Mouse (Mus musculus) CH12.LX (cell line): Measurements from ENCODE around the gene Hyal3. TPM values are rescaled to one million over a fixed set of nuclear protein-coding genes. Genes with fewer than 3 reads are reported as not detected.

Experiments
- DNase-seq: peaks from one replicate; pipeline ENCODE4 v3.0.0-alpha.2; 2013; ENCODE audit errors: extremely low read depth
- H3K27ac ChIP-seq: 2 replicates; pipeline ENCODE4 v1.5.1; 2012; ENCODE audit warnings: low read depth, mild to moderate bottlenecking, control low read depth, moderate library complexity; ENCODE audit not compliant: insufficient read depth
- H3K27me3 ChIP-seq: replicated peaks from 2 replicates; pipeline ENCODE3; 2012; ENCODE audit warnings: inconsistent platforms
- H3K36me3 ChIP-seq, 2 experiments: replicated peaks in 1 of 2; 2 replicates each; pipeline versions ENCODE3 to v1.6.1; 2012; ENCODE audit warnings: inconsistent platforms in 1 of 2, low read length in 1 of 2, mild to moderate bottlenecking in 1 of 2, mixed read lengths in 1 of 2, moderate library complexity in 1 of 2; ENCODE audit not compliant: control insufficient read depth in 1 of 2, insufficient read depth in 1 of 2
- H3K4me1 ChIP-seq, 2 experiments: 2 replicates each; pipeline ENCODE4 v1.6.1; 2012; ENCODE audit warnings: inconsistent platforms in 1 of 2, moderate library complexity in 1 of 2; ENCODE audit not compliant: insufficient read depth in 2 of 2, control insufficient read depth in 1 of 2
- H3K4me2 ChIP-seq: 2 replicates; pipeline ENCODE4 v1.6.1; 2012; ENCODE audit warnings: low read depth, mild to moderate bottlenecking, control low read depth; ENCODE audit not compliant: poor library complexity, insufficient read depth, severe bottlenecking
- H3K4me3 ChIP-seq, 3 experiments: fragments of 150-350 bp in 1 of 3; sonication (generic) in 1 of 3; replicated peaks in 1 of 3; 2 replicates each; pipeline versions ENCODE3 to v1.5.1; 2011 to 2012; ENCODE audit warnings: low read depth in 2 of 3, low read length in 2 of 3, mild to moderate bottlenecking in 2 of 3, moderate library complexity in 2 of 3, control low read depth in 1 of 3, improper control_type of control experiment in 1 of 3, inconsistent platforms in 1 of 3, mixed read lengths in 1 of 3; ENCODE audit not compliant: poor library complexity in 1 of 3
- H3K79me2 ChIP-seq: replicated peaks from 2 replicates; pipeline ENCODE4 v1.6.1; 2012; ENCODE audit warnings: mild to moderate bottlenecking, moderate library complexity; ENCODE audit not compliant: control insufficient read depth, poor library complexity, insufficient read depth, severe bottlenecking; ENCODE audit errors: extremely low read depth
- H3K9ac ChIP-seq: 2 replicates; pipeline ENCODE4 v1.6.1; 2012; ENCODE audit warnings: low read depth, mild to moderate bottlenecking, control low read depth, moderate library complexity; ENCODE audit not compliant: insufficient read depth
- H3K9me3 ChIP-seq: replicated peaks from 2 replicates; pipeline ENCODE3; 2012; ENCODE audit warnings: low read length, inconsistent platforms, mixed read lengths
- BHLHE40 ChIP-seq: IDR thresholded peaks from 2 replicates; pipeline ENCODE4 v1.6.1; 2011; ENCODE audit warnings: mild to moderate bottlenecking, low read depth, low read length, improper control_type of control experiment
- CHD2 ChIP-seq: IDR thresholded peaks from 2 replicates; pipeline ENCODE4 v1.6.1; 2011; ENCODE audit warnings: low read length, improper control_type of control experiment
- CTCF ChIP-seq, 2 experiments: IDR thresholded peaks in 1 of 2; conservative IDR thresholded peaks in 1 of 2; 2 replicates each; pipeline ENCODE4 v1.5.1; 2011 to 2012; ENCODE audit warnings: low read depth in 2 of 2, low read length in 2 of 2, improper control_type of control experiment in 1 of 2, inconsistent platforms in 1 of 2, mild to moderate bottlenecking in 1 of 2, moderate library complexity in 1 of 2
- ELF1 ChIP-seq: IDR thresholded peaks from 2 replicates; pipeline ENCODE4 v1.6.1; 2014; ENCODE audit warnings: low read depth, mild to moderate bottlenecking, inconsistent platforms, low read length, improper control_type of control experiment
- GABPA ChIP-seq: IDR thresholded peaks from 2 replicates; pipeline ENCODE4 v1.6.1; 2012; ENCODE audit warnings: low read depth, low read length, improper control_type of control experiment, inconsistent platforms; ENCODE audit not compliant: insufficient replicate concordance
- HCFC1 ChIP-seq: IDR thresholded peaks from 2 replicates; pipeline ENCODE4 v1.6.1; 2012; ENCODE audit warnings: low read depth, mild to moderate bottlenecking, inconsistent platforms, low read length, improper control_type of control experiment
- IRF4 ChIP-seq: IDR thresholded peaks from 2 replicates; pipeline ENCODE4 v1.6.1; 2014; ENCODE audit warnings: low read depth, mild to moderate bottlenecking, inconsistent platforms, low read length, improper control_type of control experiment
- JUN ChIP-seq: IDR thresholded peaks from 2 replicates; pipeline ENCODE4 v1.6.1; 2011; ENCODE audit warnings: low read depth, mild to moderate bottlenecking, low read length, improper control_type of control experiment, moderate library complexity; ENCODE audit not compliant: insufficient read depth
- JUND ChIP-seq: conservative IDR thresholded peaks from 2 replicates; pipeline ENCODE4 v1.6.1; 2011; ENCODE audit warnings: low read depth, low read length, improper control_type of control experiment
- MAX ChIP-seq: IDR thresholded peaks from 2 replicates; pipeline ENCODE4 v1.6.1; 2011; ENCODE audit warnings: low read length, improper control_type of control experiment
- MAZ ChIP-seq: IDR thresholded peaks from 2 replicates; pipeline ENCODE4 v1.6.1; 2012; ENCODE audit warnings: low read depth, mild to moderate bottlenecking, inconsistent platforms, low read length, improper control_type of control experiment, moderate library complexity
- MEF2A ChIP-seq: IDR thresholded peaks from 2 replicates; pipeline ENCODE4 v1.6.1; 2014; ENCODE audit warnings: low read depth, mild to moderate bottlenecking, inconsistent platforms, low read length, improper control_type of control experiment, borderline replicate concordance
- MXI1 ChIP-seq: IDR thresholded peaks from 2 replicates; pipeline ENCODE4 v1.6.1; 2011; ENCODE audit warnings: mild to moderate bottlenecking, low read depth, low read length, improper control_type of control experiment
- NELFE ChIP-seq: IDR thresholded peaks from 2 replicates; pipeline ENCODE4 v1.6.1; 2011; ENCODE audit warnings: low read depth, low read length, improper control_type of control experiment
- NRF1 ChIP-seq: IDR thresholded peaks from 2 replicates; pipeline ENCODE4 v1.6.1; 2014; ENCODE audit warnings: low read depth, mild to moderate bottlenecking, inconsistent platforms, low read length, improper control_type of control experiment, moderate library complexity
- POLR2A ChIP-seq: IDR thresholded peaks from 2 replicates; pipeline ENCODE4 v1.6.1; 2011; ENCODE audit warnings: low read depth, mild to moderate bottlenecking, improper control_type of control experiment, low read length
- POLR2AphosphoS2 ChIP-seq: IDR thresholded peaks from 2 replicates; pipeline ENCODE4 v1.6.1; 2011; ENCODE audit warnings: low read depth, low read length, improper control_type of control experiment
- RAD21 ChIP-seq: IDR thresholded peaks from 2 replicates; pipeline ENCODE4 v1.6.1; 2011; ENCODE audit warnings: low read depth, mild to moderate bottlenecking, low read length, improper control_type of control experiment, moderate library complexity
- RCOR1 ChIP-seq: conservative IDR thresholded peaks from 2 replicates; pipeline ENCODE4 v1.6.1; 2012; ENCODE audit warnings: low read depth, mild to moderate bottlenecking, inconsistent platforms, low read length, improper control_type of control experiment
- SIN3A ChIP-seq: IDR thresholded peaks from 2 replicates; pipeline ENCODE4 v1.6.1; 2012; ENCODE audit warnings: low read length, improper control_type of control experiment, inconsistent platforms
- SMC3 ChIP-seq: IDR thresholded peaks from 2 replicates; pipeline ENCODE4 v1.6.1; 2011; ENCODE audit warnings: low read depth, low read length, improper control_type of control experiment
- TBP ChIP-seq: conservative IDR thresholded peaks from 2 replicates; pipeline ENCODE4 v1.6.1; 2011; ENCODE audit warnings: low read depth, low read length, improper control_type of control experiment
- TCF12 ChIP-seq: IDR thresholded peaks from 2 replicates; pipeline ENCODE4 v1.6.1; 2014; ENCODE audit warnings: low read depth, mild to moderate bottlenecking, inconsistent platforms, low read length, improper control_type of control experiment
- USF1 ChIP-seq: IDR thresholded peaks from 2 replicates; pipeline ENCODE4 v1.6.1; 2014; ENCODE audit warnings: low read depth, mild to moderate bottlenecking, inconsistent platforms, low read length, improper control_type of control experiment
- ZC3H11A ChIP-seq: IDR thresholded peaks from 2 replicates; pipeline ENCODE4 v1.6.1; 2012; ENCODE audit warnings: low read depth, mild to moderate bottlenecking, inconsistent platforms, low read length, improper control_type of control experiment
- ZKSCAN1 ChIP-seq: IDR thresholded peaks from 2 replicates; pipeline ENCODE4 v1.6.1; 2012; ENCODE audit warnings: low read depth, inconsistent platforms, low read length, improper control_type of control experiment, borderline replicate concordance
- ZNF384 ChIP-seq: IDR thresholded peaks from 2 replicates; pipeline ENCODE4 v1.6.1; 2012; ENCODE audit warnings: low read depth, low read length, improper control_type of control experiment, inconsistent platforms
- dilution Hi-C: fragments of 300-500 bp; cut with MboI; formaldehyde crosslinking; loops from 2 replicates; pipeline ENCODE4 v1.14.3; 2020; ENCODE audit warnings: low sequenced_read_pairs; ENCODE audit not compliant: extremely low pct_unique_long_range_greater_than_20kb, extremely low pct_ligation_motif_present
- in situ Hi-C: fragments of 300-500 bp; cut with MboI; formaldehyde crosslinking; loops from 3 replicates; pipeline ENCODE4 v1.14.3; 2019; ENCODE audit warnings: low sequenced_read_pairs, low pct_ligation_motif_present, low pct_unique_long_range_greater_than_20kb, mixed read lengths
- polyA plus RNA-seq: library from polyadenylated mRNA; unstranded; fragments of >175 nt; gene quantifications from 2 replicates; pipeline ENCODE4 v1.2.1, GENCODE M21; 2012; ENCODE audit warnings: low read depth; ENCODE audit not compliant: insufficient read length
- total RNA-seq, 2 experiments: library from RNA; depleted of rRNA; stranded (reverse); fragments of 300-350 nt in 1 of 2; fragments of >200 nt in 1 of 2; gene quantifications; 2 replicates each; pipeline ENCODE4 v1.2.3; 2012 to 2014

The Hyal3 gene
- total and polyA plus RNA-seq, 3 experiments, result 0.12 to 0.21 (median 0.13) TPM

DNA sequence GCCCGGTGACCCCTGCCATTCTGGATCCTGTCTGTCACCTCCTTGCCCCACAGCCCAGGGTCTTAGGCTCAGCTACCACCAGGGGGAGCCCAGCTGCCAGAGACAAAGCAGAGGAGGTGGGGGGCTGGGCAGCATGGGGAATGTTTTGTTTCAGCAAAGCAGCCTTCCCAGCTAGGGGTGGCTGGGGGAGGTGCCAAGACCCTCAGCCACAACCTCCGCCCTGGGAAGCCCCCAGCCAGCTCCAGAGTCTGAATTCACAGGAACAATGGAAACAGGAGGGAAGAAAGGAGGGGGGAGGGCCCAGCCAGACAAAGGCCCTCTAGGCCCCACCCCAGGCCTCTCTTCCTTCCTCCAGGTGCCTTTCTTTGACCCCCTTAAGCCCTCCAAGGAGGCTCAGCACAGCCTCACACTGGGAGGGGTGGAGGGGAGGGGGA is 46.2 kb downstream of the Hyal3 start:
- Histone ChIP-seq H3K4me2 (no peak overlapping the region), H3K27me3 (no peaks in the 10 kb centered on the region), H3K9me3 (no peaks in the 10 kb centered on the region), H3K79me2 (peaks cover 68% of the 10 kb centered on the region), H3K4me3 (no peak overlapping the region), H3K4me1 (peaks cover 33 to 77% of the 10 kb centered on the region in 2 experiments), H3K36me3 (peaks cover 29 to 77% of the 10 kb centered on the region in 2 experiments), H3K27ac (no peak overlapping the region), H3K9ac (peak overlapping the region; percentile 2; the same call in 1 of the 2 replicates)
- in situ Hi-C loops, result no loop called here
- dilution Hi-C loops, result no loop called here
- peak; percentile 79 for DNase-seq
- TF ChIP-seq ZC3H11A, result peak; percentile 25; the same call in 1 of the 2 replicates
- TF ChIP-seq POLR2AphosphoS2, result no peak
- no peak for TF ChIP-seq MXI1
- TF ChIP-seq SIN3A, result peak; percentile 43; the same call in 1 of the 2 replicates
- TF ChIP-seq TBP, result no peak
- TF ChIP-seq SMC3, result peak; percentile 95
- peak; percentile 70 for TF ChIP-seq NELFE
- peak; percentile 67; the same call in 1 of the 2 replicates for TF ChIP-seq MEF2A
- no peak for TF ChIP-seq GABPA
- TF ChIP-seq POLR2A, result no peak
- TF ChIP-seq MAZ, result peak; percentile 87
- TF ChIP-seq RCOR1, result 0 out of 2 replicates have a peak, but pooled peaks have one; percentile 38
- peak; percentile 49; the same call in 1 of the 2 replicates for TF ChIP-seq BHLHE40
- TF ChIP-seq ZNF384, result no peak
- no peak for TF ChIP-seq ZKSCAN1
- TF ChIP-seq JUN, result no peak
- peak; percentile 33; the same call in 1 of the 2 replicates for TF ChIP-seq MAX
- peak; percentile 70 for TF ChIP-seq RAD21
- peak; percentile 52; the same call in 1 of the 2 replicates for TF ChIP-seq TCF12
- peak; percentile 96 for TF ChIP-seq CHD2
- peak; percentile 14 to 92; a peak in 2 of 4 replicates for TF ChIP-seq CTCF (conservative IDR thresholded peaks at IDR 0.05 in 1 of 2, IDR thresholded peaks at IDR 0.05 in 1 of 2; ENCODE audit: low read depth in 2 of 2, low read length in 2 of 2)
- TF ChIP-seq USF1, result no peak
- TF ChIP-seq JUND, result no peak
- peak; percentile 65 for TF ChIP-seq IRF4
- TF ChIP-seq HCFC1, result peak; percentile 45
- peak; percentile 54 for TF ChIP-seq ELF1
- TF ChIP-seq NRF1, result no peak
